Mouse (Mus musculus) erythroblast, adult 5-6 weeks (primary cell): ENCODE results near the gene Nmb. TPM values are rescaled to one million over a fixed set of nuclear protein-coding genes. Genes with fewer than 3 reads are reported as not detected.
"Not testable (repeated sequence)": the region's sequence is repeated elsewhere in the genome, so short reads cannot be mapped to it uniquely, and the experiment has no call there.

Experiments
- ATAC-seq: replicated peaks from 2 replicates; pipeline ENCODE4 v1.8.0; 2016; ENCODE audit warnings: moderate number of reproducible peaks, mild to moderate bottlenecking, moderate TSS enrichment, inconsistent platforms; ENCODE audit not compliant: poor library complexity, low FRiP score, severe bottlenecking
- total RNA-seq, 2 experiments: library from RNA; stranded (forward) in 1 of 2; stranded (reverse) in 1 of 2; fragments of 150-400 nt in 1 of 2; fragments of 200-764, 138-1000 nt in 1 of 2; gene quantifications; 2 replicates each; pipeline versions ENCODE4 v1.2.3 to v1.2.4; 2015 to 2017; ENCODE audit warnings: low replicate concordance in 2 of 2

Nmb gene
- total RNA-seq (2015; ENCODE audit: low replicate concordance) = not detected in 2 replicates
- total RNA-seq (2017; ENCODE audit: low replicate concordance) = 7.9 TPM in 1 of 2 replicates, not detected in the other

DNA sequence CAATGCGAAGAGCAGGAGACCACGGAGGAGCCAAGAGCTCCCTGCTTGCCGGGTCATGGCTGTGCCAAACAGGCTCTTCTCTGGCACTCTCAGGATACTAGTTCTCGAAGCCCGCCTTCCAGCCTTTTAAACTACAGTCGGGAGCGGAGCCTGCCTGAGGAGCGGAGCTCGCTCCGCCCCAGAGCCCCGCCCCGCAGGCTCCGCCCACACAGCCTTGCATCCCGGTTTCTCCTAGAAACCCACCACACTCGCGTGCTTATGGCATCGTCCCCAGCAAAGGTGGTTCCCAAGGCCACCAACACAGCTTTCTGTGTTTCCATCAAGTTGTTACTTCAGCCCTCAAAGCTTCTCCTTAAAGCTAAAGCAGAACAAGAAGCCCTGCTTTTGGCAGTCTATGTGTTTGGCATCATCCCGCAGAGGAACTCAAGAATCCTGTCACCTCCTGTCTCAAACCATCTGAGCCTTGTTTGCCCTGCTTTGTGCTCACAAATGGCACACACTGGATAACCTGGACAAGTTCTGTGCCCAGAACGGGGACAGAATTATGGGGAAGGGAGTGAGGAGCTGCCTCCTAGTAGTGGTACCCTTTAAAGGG lies at the start of gene Nmb:
Gene Nmb (minus strand): TSS at position 156 of the 595 bp plus-strand sequence.
- ATAC-seq = peak; percentile 45; the same call in 1 of the 2 replicates

DNA sequence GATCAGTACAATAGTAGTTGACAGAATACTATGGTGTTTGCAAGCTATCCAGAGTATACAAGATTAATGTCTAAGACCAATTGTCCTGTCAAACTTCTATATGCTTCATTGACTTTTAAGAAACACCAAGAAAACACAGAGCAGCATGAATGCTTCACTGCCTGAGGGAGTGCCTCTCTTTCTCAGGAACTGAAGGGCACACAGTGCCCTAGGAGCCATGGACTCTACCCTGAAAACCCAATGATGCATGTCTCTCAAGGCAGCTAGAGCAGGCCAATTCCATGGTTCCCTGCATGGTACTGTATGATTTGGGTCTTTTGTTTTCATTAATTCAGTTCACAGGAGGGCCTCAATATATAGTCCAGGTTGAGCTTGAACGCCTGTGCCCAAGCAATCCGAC lies 49.4 kb upstream of the Nmb start:
- ATAC-seq = no peak

DNA sequence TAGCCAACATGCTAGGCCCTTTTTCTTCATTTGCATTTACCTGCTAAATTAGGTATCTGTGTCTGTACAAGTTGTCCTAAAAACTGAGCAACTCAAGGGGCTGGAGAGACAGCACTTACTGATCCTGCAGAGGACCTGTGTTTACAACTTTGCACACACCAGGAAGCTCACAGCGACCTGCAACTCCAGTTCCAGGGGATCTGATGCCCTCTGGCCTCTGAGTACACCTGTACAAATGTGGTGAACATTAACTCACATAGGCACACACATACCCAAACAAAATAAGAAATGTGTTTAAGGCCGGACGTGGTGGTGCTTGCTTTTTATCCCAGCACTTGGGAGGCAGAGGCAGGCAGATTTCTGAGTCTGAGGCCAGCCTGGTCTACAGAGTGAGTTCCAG lies 47.3 kb upstream of the Nmb start:
- no peak for ATAC-seq

DNA sequence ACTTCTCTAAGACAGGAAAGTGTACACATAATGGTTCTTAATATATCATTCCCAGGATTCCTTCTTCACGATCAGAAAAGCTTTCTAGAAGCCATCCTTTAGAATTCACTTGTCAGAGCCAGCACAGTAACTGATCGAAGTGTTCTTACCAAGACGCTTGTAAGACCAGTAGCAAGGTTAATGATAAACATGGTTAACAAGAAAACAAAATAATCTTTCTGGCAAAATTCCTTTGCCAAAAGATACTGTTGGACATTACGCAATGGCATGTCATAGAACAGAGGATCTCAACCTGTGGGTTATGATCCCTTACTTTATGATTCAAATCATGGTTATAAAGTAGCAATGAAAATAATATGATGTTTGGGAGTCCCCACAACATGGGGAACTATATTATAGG lies 46.6 kb upstream of the Nmb start:
- ATAC-seq = no peak

DNA sequence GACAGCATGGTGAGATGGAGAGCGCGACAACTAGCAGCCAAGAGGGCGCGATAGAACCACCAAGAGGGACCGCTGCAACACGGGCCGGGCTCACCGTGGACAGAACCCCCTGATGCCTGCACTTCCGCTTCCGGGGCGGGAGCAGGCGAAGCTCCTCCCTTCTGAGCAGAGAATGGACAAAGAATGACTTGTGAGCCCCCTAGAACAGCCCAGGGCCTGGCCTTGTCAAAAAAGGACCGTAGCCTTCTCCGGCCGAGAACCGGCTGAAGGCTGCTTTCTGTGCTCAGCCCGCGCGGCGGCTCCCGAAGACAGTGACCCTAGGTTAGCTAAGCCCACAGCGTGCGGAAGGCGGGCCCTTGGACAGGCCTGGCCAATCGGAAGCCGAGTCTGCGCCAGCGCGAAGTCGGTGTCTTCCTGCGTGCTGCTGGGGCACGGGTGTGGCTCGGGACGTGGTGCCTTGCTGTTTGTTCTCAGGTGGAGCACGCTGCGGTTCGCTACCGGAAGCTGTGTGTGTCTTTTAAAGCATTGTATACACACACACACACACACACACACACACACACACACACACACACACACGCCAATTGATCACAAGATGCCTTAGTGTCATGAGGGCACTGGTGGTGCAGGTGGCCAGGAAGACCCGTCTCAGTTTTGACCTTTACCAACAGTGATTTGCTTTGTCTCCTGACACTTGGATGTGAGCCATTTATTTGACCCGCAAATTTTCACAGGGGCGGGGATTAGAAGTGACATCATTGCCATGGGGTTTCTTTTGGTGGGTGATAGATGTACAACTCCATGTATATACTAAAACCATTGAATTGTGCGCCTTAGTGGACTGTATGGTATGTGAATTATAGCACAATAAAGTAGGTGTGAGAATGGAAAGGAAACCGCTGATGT lies 42.8 kb upstream of the Nmb start, which contains the start of gene Sec11a:
Gene Sec11a (minus strand): TSS at position 336 of the 906 bp plus-strand sequence.
- peak; percentile 99 for ATAC-seq

DNA sequence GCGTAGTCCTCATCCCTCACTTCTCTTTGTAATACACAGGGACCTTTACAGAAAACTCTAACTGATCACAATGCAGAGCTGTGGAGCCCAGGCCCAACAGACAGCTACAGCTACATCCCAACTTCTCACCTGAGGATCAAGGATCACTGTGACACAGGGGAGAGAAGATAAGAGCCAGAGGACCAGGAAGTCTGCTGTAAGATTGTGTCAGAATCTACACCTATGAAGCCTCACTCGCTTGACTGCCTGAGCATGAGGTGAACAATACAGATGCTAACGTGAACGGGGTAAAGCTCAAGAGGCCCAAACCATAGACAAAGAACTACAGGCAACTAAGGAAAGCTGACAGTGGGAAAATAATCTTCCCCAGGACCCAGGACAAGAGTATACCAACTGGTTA lies 34.9 kb upstream of the Nmb start:
- ATAC-seq = no peak

DNA sequence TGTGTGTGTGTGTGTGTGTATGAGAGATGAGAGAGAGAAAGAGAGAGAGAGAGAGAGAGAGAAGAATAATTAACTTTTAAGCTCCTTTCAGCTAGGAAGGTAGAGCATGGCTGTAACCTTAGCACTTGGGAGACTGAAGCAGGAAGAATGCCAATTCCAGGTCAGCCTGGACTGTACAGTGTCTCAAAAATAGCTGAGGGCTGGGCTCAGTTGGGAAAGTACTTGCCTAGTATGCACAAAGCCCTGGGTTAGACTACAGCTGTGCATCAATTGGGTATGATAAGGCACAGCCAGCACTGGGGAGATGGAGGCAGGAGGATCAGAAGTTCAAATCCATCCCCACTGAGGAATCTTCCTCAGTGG lies 32.4 kb upstream of the Nmb start:
- not testable (repeated sequence) for ATAC-seq

DNA sequence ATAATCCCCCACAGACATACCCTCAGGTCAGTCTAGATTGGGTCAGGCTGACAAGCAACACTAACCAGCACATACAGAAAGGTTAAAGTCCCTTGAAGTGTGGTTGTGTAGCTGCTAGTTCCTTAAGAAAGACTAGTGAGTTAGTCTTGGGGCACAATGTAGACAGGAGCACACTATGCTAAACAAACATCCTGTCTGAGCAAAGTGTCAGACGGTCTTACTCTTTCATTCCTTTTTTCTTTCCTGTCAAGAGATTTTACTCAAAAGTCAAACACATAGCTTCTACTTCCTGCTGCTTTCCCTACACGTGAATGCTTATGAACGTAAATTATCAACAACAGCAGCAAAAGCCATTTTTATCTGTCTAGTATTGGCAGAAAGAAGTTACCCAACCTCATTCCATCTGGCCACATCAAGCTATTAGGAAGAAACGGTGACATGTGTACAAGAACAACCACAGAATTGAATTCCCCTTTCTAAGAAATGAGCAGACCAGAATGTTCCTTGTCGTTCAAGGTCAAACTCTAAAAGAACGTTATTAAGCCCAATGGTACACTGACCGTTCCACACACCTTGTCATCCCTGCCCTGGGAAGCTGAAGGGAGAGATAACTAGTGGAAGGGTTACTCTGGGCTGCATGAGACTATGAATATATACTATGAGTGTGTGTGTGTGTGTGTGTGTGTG lies 31.9 kb upstream of the Nmb start:
- peak; percentile 21; the same call in 1 of the 2 replicates for ATAC-seq

DNA sequence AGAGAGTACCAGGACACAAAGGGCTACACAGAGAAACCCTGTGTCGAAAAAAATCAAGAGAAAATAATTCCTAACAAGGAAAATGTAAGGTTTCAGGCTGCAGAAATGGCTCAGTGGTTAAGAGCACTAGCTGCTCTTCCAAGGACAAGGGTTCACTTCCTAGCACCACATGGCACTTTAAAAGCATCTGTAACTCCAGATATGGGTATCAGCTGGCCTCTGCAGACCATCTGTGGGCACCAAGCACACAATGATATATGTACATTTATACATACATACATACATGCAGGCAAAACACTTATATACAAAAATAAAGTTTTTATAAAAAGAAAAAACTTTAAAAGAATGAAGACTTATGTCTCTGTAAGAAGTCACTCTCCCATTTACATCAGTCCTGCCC lies 31.0 kb upstream of the Nmb start:
- ATAC-seq = no peak

DNA sequence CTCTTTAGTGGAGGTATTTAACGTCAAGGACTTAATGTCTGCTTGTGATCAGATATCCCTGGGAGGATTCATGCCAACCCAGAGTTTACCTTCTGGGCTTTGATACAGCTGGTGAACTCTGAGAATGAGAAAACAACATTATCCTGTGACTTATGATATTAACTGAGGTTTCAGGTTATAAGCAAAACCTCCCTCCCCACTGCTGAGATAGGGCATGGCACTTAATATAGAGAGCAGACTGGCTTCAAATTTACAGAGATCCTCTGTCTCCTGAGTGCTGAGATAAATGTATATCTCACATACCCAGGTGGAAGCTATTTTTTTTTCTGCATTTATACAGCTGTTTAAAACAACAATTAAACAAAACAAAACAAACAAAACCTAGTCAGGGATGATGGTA lies 27.9 kb upstream of the Nmb start:
- no peak for ATAC-seq

DNA sequence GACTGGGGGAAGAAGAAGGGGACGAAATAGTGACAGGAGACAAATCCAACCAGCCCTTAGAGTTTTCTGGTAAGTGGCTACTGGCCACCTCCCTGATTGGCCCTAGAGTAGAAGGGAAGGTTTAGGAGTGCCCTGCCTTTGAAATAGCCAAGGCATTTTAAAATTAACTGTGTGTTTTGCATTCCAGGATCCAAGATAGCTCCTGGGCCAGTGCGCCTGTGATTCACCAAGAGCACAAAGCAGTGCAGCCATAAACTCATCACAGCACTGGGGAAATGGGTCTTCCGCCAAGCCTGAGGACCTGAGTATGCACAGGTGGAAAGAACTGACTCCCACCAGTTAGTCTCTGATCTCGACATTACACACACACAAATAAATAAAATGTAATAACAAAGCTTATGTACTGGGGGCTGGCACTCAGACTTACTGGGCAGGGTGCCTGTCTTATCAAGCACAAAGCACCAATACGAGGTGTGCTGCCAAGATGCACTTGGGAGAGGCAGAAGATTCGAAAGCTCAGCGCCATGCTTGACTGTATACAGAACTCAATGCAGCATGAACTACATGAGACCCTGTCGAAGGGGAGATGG lies 26.8 kb upstream of the Nmb start:
- no peak for ATAC-seq

DNA sequence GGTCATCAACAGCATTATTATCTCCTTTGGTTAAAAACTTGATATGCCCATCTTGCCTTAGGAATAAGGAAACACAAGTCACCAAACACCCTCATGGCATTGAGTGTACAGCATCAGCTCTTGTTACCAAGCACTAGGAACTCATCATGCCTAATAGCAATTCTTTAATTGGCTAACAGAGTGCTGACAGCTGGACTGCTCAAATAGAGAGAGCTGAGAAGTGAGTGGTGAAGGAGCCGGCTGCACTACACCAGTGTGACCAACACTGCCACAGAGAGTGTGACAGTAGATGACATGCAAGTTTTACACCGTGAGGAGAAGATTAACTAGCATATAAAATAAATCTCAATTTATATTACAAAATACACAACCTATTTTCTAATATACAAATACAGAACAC lies 18.3 kb upstream of the Nmb start:
- no peak for ATAC-seq

DNA sequence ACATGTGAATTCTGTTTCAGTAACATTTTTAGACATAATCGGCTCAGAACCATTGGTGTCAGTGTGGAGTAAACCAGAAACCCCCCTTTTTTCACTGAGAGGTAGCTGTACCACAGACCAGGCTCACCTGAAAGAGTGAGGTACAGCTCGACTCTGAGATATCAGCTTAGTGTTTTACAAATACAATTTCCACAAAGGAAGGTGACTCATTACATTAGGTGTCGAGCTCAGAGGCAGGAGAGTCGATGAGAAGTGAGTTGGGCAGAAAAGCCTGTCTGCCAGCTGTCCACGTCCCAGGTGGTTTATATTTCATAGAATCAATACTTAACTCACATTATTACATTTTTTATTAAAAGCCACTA lies 14.8 kb upstream of the Nmb start:
- no peak for ATAC-seq

DNA sequence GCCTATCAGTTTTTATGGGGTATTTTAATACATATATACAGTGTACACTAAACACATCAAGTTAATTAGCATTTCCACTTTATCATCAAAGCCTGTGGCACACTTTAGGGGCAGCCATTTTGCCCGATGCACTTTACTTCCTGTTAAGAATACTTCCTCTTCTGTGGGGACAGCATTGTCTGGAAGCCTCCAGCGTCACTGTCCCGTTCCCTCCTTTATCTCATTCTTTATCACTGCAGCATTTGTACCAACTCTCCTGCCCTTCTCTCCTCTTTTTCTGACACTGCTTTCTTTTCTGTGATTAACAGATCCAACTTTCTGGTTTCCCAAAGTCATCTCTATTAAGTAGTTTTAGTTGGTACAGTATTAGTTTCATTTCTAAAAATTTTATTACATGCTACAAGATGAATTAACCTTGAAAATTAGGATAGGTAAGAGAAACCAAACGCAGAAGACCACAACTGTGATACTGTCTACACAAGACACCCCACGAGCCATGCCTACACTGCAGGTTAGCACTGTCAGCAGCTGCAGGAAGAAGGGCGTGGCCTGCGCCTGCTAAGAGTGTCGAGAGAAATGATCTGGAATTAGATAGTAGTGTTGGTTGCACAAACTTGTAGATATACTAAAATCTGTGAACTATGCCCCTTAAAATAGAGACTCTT lies 14.2 kb upstream of the Nmb start:
- 0 out of 2 replicates have a peak, but pooled peaks have one; percentile 37 for ATAC-seq

DNA sequence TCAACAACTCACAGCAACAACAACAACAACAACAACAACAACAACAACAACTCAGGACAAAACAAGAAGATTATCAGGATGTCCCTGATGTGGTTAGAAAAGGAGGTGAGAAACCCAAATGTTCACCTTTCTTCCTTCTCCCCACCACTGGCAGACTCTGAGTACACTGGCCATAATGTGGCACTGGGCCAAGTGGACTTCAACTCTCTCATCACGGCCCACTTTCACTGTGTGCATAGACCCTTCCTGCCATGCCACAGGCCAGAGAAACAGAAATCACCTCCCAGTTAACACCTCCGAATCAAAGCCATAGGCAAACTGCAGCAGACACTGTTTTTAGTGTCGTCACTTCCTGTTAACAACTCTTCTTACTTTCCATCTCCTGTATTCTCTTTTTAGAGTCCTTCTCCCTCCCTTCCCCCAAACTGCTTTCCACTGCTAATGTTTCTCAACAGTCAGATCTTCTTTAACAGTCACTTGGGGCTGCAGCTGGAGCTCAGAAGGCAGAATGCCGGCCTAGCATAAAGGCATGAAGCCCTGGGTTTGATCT lies 13.1 kb upstream of the Nmb start:
- no peak for ATAC-seq

DNA sequence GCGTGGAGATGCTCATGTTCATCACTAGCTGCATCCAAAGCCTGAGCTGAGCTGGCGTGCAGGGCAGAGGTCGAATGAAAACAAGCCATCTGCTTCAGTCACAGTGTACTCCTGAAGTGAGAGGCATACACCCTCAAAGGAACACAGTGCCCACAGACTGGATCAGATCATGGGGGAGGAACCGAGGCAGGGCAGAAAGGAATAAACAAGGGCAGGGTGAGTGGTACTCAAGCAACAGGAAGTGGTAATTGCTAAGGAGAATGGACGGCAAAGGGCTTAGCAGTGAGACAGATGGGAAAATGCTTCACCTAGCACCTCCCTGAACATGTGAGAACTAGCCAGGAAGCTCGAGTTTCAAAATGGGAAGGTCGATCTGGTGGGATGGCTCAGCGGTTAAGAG lies 7.6 kb upstream of the Nmb start:
- no peak for ATAC-seq

DNA sequence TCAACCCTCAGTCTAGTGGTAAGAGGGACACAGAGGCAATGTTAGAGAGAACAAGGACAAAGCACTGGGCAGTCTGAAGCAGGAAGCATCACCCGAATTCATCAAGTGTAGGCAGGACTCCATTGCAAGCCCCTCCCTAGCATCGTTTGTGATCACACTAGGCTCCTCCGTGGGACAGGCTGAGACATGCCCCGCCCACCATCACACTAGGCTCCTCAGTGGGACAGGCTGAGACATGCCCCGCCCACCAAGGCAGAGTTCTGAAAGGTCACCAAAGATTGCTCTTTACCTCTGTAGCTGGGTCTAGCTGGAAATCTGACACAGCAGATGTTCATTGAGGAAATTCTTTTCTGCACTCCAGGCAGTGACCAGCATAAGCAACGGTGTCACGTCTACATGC lies 6.2 kb upstream of the Nmb start:
- peak; percentile 61; the same call in 1 of the 2 replicates for ATAC-seq

DNA sequence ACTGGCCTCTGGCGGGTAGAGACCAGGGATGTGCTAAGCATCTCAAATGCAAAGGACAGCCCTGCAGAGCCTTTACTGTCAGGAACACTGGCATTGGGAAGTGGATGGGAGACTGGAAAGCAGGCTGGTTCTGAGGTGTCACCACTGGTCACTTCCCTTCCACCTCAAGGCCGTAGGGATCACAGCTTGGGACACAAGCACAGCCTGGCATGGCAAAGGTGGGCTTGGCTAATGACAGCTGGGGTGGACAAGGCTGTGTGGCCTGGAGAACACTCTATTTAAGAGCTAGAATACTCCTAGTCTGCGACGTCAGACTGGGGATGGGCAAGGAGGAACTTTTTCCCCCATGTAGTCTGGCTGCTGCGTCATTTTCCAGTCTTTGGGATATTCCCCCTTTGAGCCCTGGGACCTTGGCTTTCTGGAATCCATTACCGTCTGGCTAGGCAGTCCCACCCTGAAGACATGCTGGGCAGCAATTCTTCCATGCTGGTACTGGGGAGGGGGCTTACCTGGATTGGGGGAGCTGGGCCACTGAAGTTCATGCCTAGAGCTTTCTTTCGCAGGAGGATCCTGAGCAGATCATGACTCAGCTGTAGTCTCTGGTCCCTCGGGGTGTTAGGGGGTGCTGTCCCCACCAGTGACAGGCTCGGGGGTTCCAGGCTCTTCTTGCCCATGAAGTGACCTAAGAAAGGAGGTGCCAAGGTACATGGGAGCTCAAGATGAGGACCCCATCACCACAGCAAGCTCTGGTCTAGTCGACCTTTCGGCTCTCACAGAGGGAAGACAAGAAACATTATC lies 1.1 kb downstream of the Nmb start:
- no peak for ATAC-seq
